Mouse (Mus musculus) liver, adult 2 months (tissue): ENCODE measurements around the gene Fam20b.

Source experiments
- CTCF ChIP-seq: fragments of 200-500 bp; IDR thresholded peaks from 2 replicates; pipeline ENCODE4 v1.5.1; 2011; ENCODE audit warnings: low read depth, low read length, control low read depth
- POLR2A ChIP-seq: fragments of 200-500 bp; IDR thresholded peaks from 2 replicates; pipeline ENCODE4 v1.6.1; 2011; ENCODE audit warnings: low read length, control low read depth; ENCODE audit not compliant: insufficient read depth; ENCODE audit errors: extremely low read depth

- peak; percentile 86 for TF ChIP-seq CTCF
- no peak for TF ChIP-seq POLR2A
Observed at GRCm38 (mm10) chr1:156752020-156752724, 33.3 kb upstream of the Fam20b start.
